Mouse (Mus musculus): ENCODE results near the gene Kank4.
"Not testable (repeated sequence)": the region's sequence is repeated elsewhere in the genome, so short reads cannot be mapped to it uniquely, and the experiment has no call there.

Kank4 gene

GRCm38 (mm10) chr4:98843906-98844597 is 26.7 kb upstream of the Kank4 start:
- DNase-seq (ENCODE audit: low read depth, low spot score) = no peak
- H3K27me3 ChIP-seq (ENCODE audit: control insufficient read depth, insufficient read depth, low read length, poor library complexity, severe bottlenecking) = no peaks in the 10 kb centered on the region
- H3K36me3 ChIP-seq (ENCODE audit: control insufficient read depth, insufficient read depth, low read length, poor library complexity, severe bottlenecking) = no peaks in the 10 kb centered on the region

GRCm38 (mm10) chr4:98841251-98841650 is 23.9 kb upstream of the Kank4 start:
- not testable (repeated sequence) for H3K27me3 ChIP-seq (ENCODE audit: control insufficient read depth, insufficient read depth, low read length, poor library complexity, severe bottlenecking); DNase-seq (ENCODE audit: low read depth, low spot score); H3K36me3 ChIP-seq (ENCODE audit: control insufficient read depth, insufficient read depth, low read length, poor library complexity, severe bottlenecking)

GRCm38 (mm10) chr4:98840526-98840925 is 23.2 kb upstream of the Kank4 start:
- DNase-seq (ENCODE audit: low read depth, low spot score) = no peak
- H3K36me3 ChIP-seq (ENCODE audit: control insufficient read depth, insufficient read depth, low read length, poor library complexity, severe bottlenecking) = no peaks in the 10 kb centered on the region
- H3K27me3 ChIP-seq (ENCODE audit: control insufficient read depth, insufficient read depth, low read length, poor library complexity, severe bottlenecking) = no peaks in the 10 kb centered on the region

GRCm38 (mm10) chr4:98838913-98839312 is 21.6 kb upstream of the Kank4 start:
- DNase-seq (ENCODE audit: low read depth, low spot score) = no peak
- Histone ChIP-seq H3K36me3 (ENCODE audit: control insufficient read depth, insufficient read depth, low read length, poor library complexity, severe bottlenecking) (no peaks in the 10 kb centered on the region), H3K27me3 (ENCODE audit: control insufficient read depth, insufficient read depth, low read length, poor library complexity, severe bottlenecking) (no peaks in the 10 kb centered on the region)

GRCm38 (mm10) chr4:98837715-98838505 is 20.6 kb upstream of the Kank4 start:
- no peaks in the 10 kb centered on the region for H3K36me3 ChIP-seq (ENCODE audit: control insufficient read depth, insufficient read depth, low read length, poor library complexity, severe bottlenecking)
- no peak for DNase-seq (ENCODE audit: low read depth, low spot score)
- no peaks in the 10 kb centered on the region for H3K27me3 ChIP-seq (ENCODE audit: control insufficient read depth, insufficient read depth, low read length, poor library complexity, severe bottlenecking)

- no peaks in the 10 kb centered on the region for H3K27me3 ChIP-seq (ENCODE audit: control insufficient read depth, insufficient read depth, low read length, poor library complexity, severe bottlenecking)
- H3K36me3 ChIP-seq (ENCODE audit: control insufficient read depth, insufficient read depth, low read length, poor library complexity, severe bottlenecking) = no peaks in the 10 kb centered on the region
- DNase-seq (ENCODE audit: low read depth, low spot score) = no peak
These were observed 19.2 kb upstream of the Kank4 start for GRCm38 (mm10) chr4:98836519-98836918.

GRCm38 (mm10) chr4:98834782-98835181 is 17.4 kb upstream of the Kank4 start:
- no peaks in the 10 kb centered on the region for H3K27me3 ChIP-seq (ENCODE audit: control insufficient read depth, insufficient read depth, low read length, poor library complexity, severe bottlenecking)
- no peak for DNase-seq (ENCODE audit: low read depth, low spot score)

GRCm38 (mm10) chr4:98831726-98832125 is 14.4 kb upstream of the Kank4 start:
- Histone ChIP-seq H3K36me3 (ENCODE audit: control insufficient read depth, insufficient read depth, low read length, poor library complexity, severe bottlenecking) (no peaks in the 10 kb centered on the region), H3K27me3 (ENCODE audit: control insufficient read depth, insufficient read depth, low read length, poor library complexity, severe bottlenecking) (no peaks in the 10 kb centered on the region)
- no peak for DNase-seq (ENCODE audit: low read depth, low spot score)

More at GRCm38 (mm10) chr4:98834782-98835181, 17.4 kb upstream of the Kank4 start:
- no peaks in the 10 kb centered on the region for H3K36me3 ChIP-seq (ENCODE audit: control insufficient read depth, insufficient read depth, low read length, poor library complexity, severe bottlenecking)

GRCm38 (mm10) chr4:98826701-98827100 is 9.4 kb upstream of the Kank4 start:
- DNase-seq (ENCODE audit: low read depth, low spot score) = no peak
- H3K27me3 ChIP-seq (ENCODE audit: control insufficient read depth, insufficient read depth, low read length, poor library complexity, severe bottlenecking) = no peaks in the 10 kb centered on the region
- no peaks in the 10 kb centered on the region for H3K36me3 ChIP-seq (ENCODE audit: control insufficient read depth, insufficient read depth, low read length, poor library complexity, severe bottlenecking)

- H3K27me3 ChIP-seq (ENCODE audit: control insufficient read depth, insufficient read depth, low read length, poor library complexity, severe bottlenecking); H3K36me3 ChIP-seq (ENCODE audit: control insufficient read depth, insufficient read depth, low read length, poor library complexity, severe bottlenecking); DNase-seq (ENCODE audit: low read depth, low spot score): not testable (repeated sequence)
These were observed 6.4 kb upstream of the Kank4 start, which contains the start of gene I0C0044D17Rik for GRCm38 (mm10) chr4:98823740-98824139. Gene I0C0044D17Rik (minus strand): TSS chr4:98823840.

- no peak for DNase-seq (ENCODE audit: low read depth, low spot score)
- no peaks in the 10 kb centered on the region for H3K36me3 ChIP-seq (ENCODE audit: control insufficient read depth, insufficient read depth, low read length, poor library complexity, severe bottlenecking)
- H3K27me3 ChIP-seq (ENCODE audit: control insufficient read depth, insufficient read depth, low read length, poor library complexity, severe bottlenecking) = no peaks in the 10 kb centered on the region
These were observed 5.7 kb upstream of the Kank4 start for GRCm38 (mm10) chr4:98823047-98823446.

- DNase-seq (ENCODE audit: low read depth, low spot score) = no peak
- H3K27me3 ChIP-seq (ENCODE audit: control insufficient read depth, insufficient read depth, low read length, poor library complexity, severe bottlenecking) = no peaks in the 10 kb centered on the region
- H3K36me3 ChIP-seq (ENCODE audit: control insufficient read depth, insufficient read depth, low read length, poor library complexity, severe bottlenecking) = no peaks in the 10 kb centered on the region
These were observed 5.1 kb upstream of the Kank4 start for GRCm38 (mm10) chr4:98822478-98822877.

- Histone ChIP-seq H3K27me3 (ENCODE audit: control insufficient read depth, insufficient read depth, low read length, poor library complexity, severe bottlenecking) (no peaks in the 10 kb centered on the region), H3K36me3 (ENCODE audit: control insufficient read depth, insufficient read depth, low read length, poor library complexity, severe bottlenecking) (no peaks in the 10 kb centered on the region)
- no peak for DNase-seq (ENCODE audit: low read depth, low spot score)
These were observed 1.9 kb upstream of the Kank4 start for GRCm38 (mm10) chr4:98819216-98819755.

GRCm38 (mm10) chr4:98816807-98817183 is 542 bp downstream of the Kank4 start:
- H3K36me3 ChIP-seq (ENCODE audit: control insufficient read depth, insufficient read depth, low read length, poor library complexity, severe bottlenecking) = no peaks in the 10 kb centered on the region
- no peaks in the 10 kb centered on the region for H3K27me3 ChIP-seq (ENCODE audit: control insufficient read depth, insufficient read depth, low read length, poor library complexity, severe bottlenecking)
- no peak for DNase-seq (ENCODE audit: low read depth, low spot score)

GRCm38 (mm10) chr4:98806306-98806705 is 11.0 kb downstream of the Kank4 start:
- Histone ChIP-seq H3K36me3 (ENCODE audit: control insufficient read depth, insufficient read depth, low read length, poor library complexity, severe bottlenecking) (no peaks in the 10 kb centered on the region), H3K27me3 (ENCODE audit: control insufficient read depth, insufficient read depth, low read length, poor library complexity, severe bottlenecking) (no peaks in the 10 kb centered on the region)
- DNase-seq (ENCODE audit: low read depth, low spot score) = no peak
